Mouse (Mus musculus) E14TG2a.4 (cell line): Measurements from ENCODE around the gene Atp2c2.

ENCODE experiments used
- H3K27me3 ChIP-seq: 2 replicates; pipeline ENCODE4 v1.6.1; 2014; ENCODE audit warnings: low read length, control low read depth; ENCODE audit not compliant: insufficient read depth
- H3K36me3 ChIP-seq: 2 replicates; pipeline ENCODE4 v1.6.1; 2014; ENCODE audit warnings: low read length, control low read depth; ENCODE audit not compliant: insufficient read depth
- H3K4me1 ChIP-seq: replicated peaks from 2 replicates; pipeline ENCODE4 v1.6.1; 2014; ENCODE audit warnings: low read depth, low read length, control low read depth
- H3K4me3 ChIP-seq: replicated peaks from 2 replicates; pipeline ENCODE4 v1.5.1; 2014; ENCODE audit warnings: mild to moderate bottlenecking, low read length
- H3K9me3 ChIP-seq: 2 replicates; pipeline ENCODE4 v1.6.1; 2014; ENCODE audit warnings: low read length, control low read depth
- CTCF ChIP-seq: conservative IDR thresholded peaks from 2 replicates; pipeline ENCODE4 v1.5.1; 2014; ENCODE audit warnings: low read length
- NANOG ChIP-seq: IDR thresholded peaks from 2 replicates; pipeline ENCODE4 v1.6.1; 2014; ENCODE audit warnings: borderline replicate concordance, low read length, mixed read lengths
- POU5F1 ChIP-seq: IDR thresholded peaks from 2 replicates; pipeline ENCODE4 v1.6.1; 2014; ENCODE audit warnings: low read length, borderline replicate concordance

Gene Atp2c2

GRCm38 (mm10) chr8:119669284-119669683, 30.5 kb upstream of the Atp2c2 start:
- H3K9me3 ChIP-seq: no peaks in the 10 kb centered on the region
- H3K4me3 ChIP-seq: no peak overlapping the region
- H3K27me3 ChIP-seq: peaks cover 19% of the 10 kb centered on the region; the same call in 1 of the 2 replicates
- H3K4me1 ChIP-seq: peaks cover 38% of the 10 kb centered on the region
- H3K36me3 ChIP-seq: no peaks in the 10 kb centered on the region
- TF ChIP-seq POU5F1 (no peak), NANOG (no peak), CTCF (peak; percentile 80)

- H3K4me1 ChIP-seq: peaks cover 38% of the 10 kb centered on the region
- no peak overlapping the region for H3K4me3 ChIP-seq
- no peak for TF ChIP-seq POU5F1
- no peak for TF ChIP-seq CTCF
- TF ChIP-seq NANOG: no peak
- H3K27me3 ChIP-seq: peaks cover 17% of the 10 kb centered on the region
- no peaks in the 10 kb centered on the region for H3K36me3 ChIP-seq
- H3K9me3 ChIP-seq: no peaks in the 10 kb centered on the region
These were observed 29.3 kb upstream of the Atp2c2 start for GRCm38 (mm10) chr8:119670419-119671091.

DNA sequence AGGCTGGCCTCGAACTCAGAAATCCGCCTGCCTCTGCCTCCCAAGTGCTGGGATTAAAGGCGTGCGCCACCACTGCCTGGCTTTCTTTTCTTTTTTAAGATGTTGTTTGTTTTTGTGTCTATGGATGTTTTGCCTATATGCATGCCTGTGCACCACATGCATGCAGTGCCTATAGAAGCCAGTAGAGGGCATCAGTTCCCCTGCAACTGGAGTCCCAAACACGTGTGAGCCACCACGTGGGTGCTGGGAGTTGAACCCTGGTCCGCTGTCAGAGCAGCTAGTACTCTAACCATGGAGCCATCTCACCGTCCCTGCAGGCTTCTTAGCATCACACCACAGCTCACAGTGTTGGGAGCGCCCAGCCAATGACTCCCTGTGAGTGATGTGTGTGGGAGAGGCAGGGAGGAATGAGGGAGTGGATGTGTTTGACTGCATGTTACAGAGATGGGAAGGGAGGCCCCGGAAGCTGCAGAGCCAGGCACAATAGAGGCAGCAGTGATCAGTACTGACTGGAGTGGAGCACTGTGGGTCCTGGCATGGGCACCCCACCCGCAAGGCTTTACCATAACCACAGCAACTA, 25.7 kb upstream of the Atp2c2 start:
- Histone ChIP-seq H3K9me3 (no peaks in the 10 kb centered on the region), H3K4me3 (no peak overlapping the region), H3K4me1 (peaks cover 36% of the 10 kb centered on the region), H3K27me3 (peaks cover 2% of the 10 kb centered on the region), H3K36me3 (no peaks in the 10 kb centered on the region)
- TF ChIP-seq POU5F1: no peak
- peak; percentile 95 for TF ChIP-seq CTCF

DNA sequence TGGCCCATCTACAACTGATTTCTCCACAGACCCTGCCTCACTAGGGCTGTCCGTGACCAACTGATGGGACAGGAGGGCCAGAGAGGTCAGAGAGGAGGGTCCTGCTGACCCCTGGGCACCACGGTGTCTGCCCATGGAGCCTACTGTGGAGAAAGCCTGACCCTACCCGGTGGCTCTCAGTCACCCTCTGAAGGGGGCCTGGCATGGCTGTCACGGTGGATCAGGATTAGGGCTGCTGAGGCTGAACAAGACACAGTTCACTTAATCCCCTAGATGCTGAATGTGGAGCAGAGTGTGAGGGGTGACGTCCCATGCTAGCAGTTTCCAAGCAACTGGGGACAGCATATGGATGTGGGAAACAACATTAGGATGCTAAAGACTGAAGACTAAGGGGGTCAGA, 24.4 kb upstream of the Atp2c2 start:
- Histone ChIP-seq H3K36me3 (no peaks in the 10 kb centered on the region), H3K4me1 (peaks cover 33% of the 10 kb centered on the region), H3K9me3 (no peaks in the 10 kb centered on the region), H3K4me3 (no peak overlapping the region), H3K27me3 (peaks cover 2% of the 10 kb centered on the region)
- TF ChIP-seq POU5F1: no peak
- no peak for TF ChIP-seq NANOG

DNA sequence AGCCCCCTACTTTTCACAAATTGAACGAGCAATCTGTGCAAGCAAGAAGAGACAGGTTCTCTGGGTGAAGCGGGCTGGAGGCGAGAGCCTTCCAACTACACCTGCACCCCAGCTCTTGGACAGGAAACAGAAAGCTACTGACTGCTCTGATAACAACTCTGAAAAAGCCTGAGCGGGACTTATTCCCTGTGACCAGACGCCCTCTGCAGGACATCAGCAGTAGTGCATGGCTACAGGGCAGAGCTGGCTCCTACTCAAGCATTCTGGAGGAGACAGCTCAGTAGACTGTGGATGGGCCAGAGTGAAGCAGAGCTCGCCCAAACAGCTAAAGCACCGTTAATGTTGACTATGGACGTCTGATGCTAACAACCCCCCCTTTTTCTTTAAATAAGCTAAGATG, 23.4 kb upstream of the Atp2c2 start:
- no peaks in the 10 kb centered on the region for H3K36me3 ChIP-seq
- no peak overlapping the region for H3K4me3 ChIP-seq
- no peak for TF ChIP-seq NANOG
- no peak for TF ChIP-seq POU5F1
- TF ChIP-seq CTCF: peak; percentile 98
- peaks cover 26% of the 10 kb centered on the region for H3K4me1 ChIP-seq
- H3K27me3 ChIP-seq: peaks cover 2% of the 10 kb centered on the region
- no peaks in the 10 kb centered on the region for H3K9me3 ChIP-seq

- peaks cover 23% of the 10 kb centered on the region for H3K4me1 ChIP-seq
- peak; percentile 55 for TF ChIP-seq CTCF
- TF ChIP-seq NANOG: no peak
These were observed 21.5 kb upstream of the Atp2c2 start for GRCm38 (mm10) chr8:119678138-119678843.

GRCm38 (mm10) chr8:119679184-119679583, 20.6 kb upstream of the Atp2c2 start:
- TF ChIP-seq CTCF (no peak), POU5F1 (no peak), NANOG (no peak)
- Histone ChIP-seq H3K9me3 (no peaks in the 10 kb centered on the region), H3K36me3 (no peaks in the 10 kb centered on the region), H3K4me1 (peaks cover 19% of the 10 kb centered on the region), H3K4me3 (peak overlapping the region; percentile 69), H3K27me3 (peaks cover 10% of the 10 kb centered on the region)

More at GRCm38 (mm10) chr8:119678138-119678843, 21.5 kb upstream of the Atp2c2 start:
- Histone ChIP-seq H3K9me3 (no peaks in the 10 kb centered on the region), H3K27me3 (peaks cover 6% of the 10 kb centered on the region), H3K4me3 (peak overlapping the region; percentile 75), H3K36me3 (no peaks in the 10 kb centered on the region)

DNA sequence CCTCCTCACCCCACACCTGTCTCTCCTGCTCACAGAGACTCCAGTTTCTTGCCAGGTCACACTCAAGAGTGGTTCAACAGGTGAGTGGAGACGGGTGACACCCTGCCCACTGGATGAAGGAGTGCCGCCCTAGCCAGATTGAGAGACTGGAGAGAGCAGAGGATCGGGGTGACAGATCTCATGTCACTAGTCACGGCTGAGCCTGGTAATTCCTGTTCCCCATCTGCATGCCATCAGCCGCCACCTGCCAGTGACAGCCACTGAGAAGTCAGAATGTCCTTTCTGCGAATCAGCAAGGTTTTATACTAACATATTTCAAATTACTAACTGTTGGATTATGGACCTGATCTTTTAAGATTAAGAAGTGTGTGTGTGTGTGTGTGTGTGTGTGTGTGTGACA, 9.2 kb upstream of the Atp2c2 start:
- TF ChIP-seq CTCF (no peak), NANOG (no peak), POU5F1 (no peak)
- peaks cover 19% of the 10 kb centered on the region; the same call in 1 of the 2 replicates for H3K27me3 ChIP-seq
- H3K4me1 ChIP-seq: peaks cover 14% of the 10 kb centered on the region
- H3K9me3 ChIP-seq: no peaks in the 10 kb centered on the region
- H3K36me3 ChIP-seq: no peaks in the 10 kb centered on the region
- H3K4me3 ChIP-seq: no peak overlapping the region
